Mouse (Mus musculus): ENCODE data around the gene Gtsf1l.

Gtsf1l gene

DNA sequence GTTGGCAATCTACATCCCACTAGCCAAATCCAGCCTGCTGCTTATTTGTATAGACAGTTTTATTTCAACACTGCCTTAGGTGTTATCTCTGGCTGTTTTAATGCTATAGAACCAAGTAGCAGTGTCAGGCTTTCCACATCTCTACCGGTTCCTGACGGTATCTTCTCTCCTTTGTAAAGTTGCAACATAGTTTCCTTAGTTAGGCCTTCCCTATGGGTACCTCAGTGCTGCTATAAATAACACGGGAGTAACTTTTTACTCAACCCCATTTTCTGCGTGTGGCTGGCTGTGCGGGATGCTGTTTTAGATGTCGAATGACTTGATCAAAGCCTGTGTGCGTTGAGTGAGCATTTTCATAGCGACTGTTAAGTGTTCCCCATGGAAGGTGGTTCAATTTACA, 1.1 kb downstream of the Gtsf1l start:
- no peak for DNase-seq (ENCODE audit: low read depth, low spot score)

DNA sequence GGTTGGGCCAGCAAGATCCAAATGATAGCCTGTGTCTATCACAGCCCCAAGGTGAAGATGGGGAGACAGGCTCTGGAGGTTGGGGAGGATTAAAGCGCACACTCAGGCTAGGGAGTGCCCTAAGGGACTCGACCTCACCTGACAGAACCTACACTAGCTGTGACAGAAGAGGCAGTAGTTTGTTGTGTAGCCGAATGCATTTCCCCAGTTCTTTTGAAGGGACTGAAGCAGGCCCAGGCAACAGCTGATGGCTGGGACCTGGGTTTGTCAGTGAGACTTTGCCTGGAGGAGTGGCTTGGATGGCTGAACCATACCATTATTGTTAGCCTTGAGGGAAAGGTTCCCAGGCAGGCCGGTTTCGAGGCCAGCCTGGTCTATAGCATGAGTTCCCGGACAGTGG, 2.6 kb downstream of the Gtsf1l start:
- DNase-seq (ENCODE audit: low read depth, low spot score): peak; percentile 68

DNA sequence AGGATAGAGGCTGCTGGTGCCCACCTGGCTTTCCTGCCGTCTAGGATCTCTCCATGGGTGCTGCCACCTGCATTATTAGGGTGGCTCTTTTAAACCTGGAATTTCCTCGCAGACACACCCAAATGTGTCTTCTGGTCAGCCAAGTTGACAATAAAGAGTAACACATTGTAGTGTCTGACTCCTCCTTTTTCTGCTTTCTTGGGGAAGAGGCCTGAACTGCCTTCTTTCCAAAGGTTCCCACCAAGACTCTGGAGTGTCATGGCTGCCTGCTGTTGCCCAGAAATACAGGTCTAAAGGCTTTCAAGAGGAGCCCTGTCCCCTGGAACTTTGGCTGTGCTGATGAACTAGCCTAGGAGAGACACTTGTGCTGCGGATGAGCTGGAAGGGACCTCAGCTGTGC, 3.1 kb downstream of the Gtsf1l start:
- peak; percentile 77 for DNase-seq (ENCODE audit: low read depth, low spot score)

DNA sequence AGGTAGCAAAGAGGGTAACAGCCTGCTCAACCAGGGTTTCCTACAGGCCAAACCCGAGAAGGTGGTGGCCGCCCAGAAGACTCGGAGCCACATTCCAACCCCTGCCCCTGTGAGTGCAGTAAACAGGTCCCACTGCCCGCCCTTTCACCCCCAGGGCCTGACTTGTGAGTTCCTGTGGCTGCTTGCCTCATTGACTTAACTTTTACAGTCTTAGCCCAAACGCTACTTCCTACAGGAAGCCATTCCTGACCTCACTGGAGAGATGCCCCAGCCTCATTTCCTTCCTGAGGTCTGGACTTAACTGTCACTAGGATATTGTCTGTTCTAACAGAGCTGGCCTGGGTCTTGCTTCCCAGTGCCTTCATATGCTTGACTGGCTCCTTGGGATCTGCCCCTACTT, 5.1 kb downstream of the Gtsf1l start:
- no peak for DNase-seq (ENCODE audit: low read depth, low spot score)

DNA sequence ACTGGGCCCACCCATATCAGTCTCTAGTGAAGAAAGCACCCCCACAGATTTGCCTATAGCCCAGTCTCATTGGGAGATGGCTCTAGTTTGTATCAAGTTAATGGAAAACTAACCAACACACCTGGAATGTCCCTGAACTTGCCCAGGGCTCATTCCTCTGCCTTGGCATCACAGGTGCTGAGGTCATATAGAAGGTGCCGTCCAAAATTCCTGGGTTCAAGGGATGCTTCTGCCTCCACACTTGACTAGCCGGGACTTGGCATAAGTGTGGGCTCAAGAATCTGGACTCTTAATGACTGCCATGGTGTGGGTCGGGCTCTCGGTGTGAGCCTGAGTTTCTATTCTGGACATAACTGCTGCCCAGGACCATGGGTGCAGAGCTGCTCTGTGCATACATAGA, 8.6 kb downstream of the Gtsf1l start:
- no peak for DNase-seq (ENCODE audit: low read depth, low spot score)

DNA sequence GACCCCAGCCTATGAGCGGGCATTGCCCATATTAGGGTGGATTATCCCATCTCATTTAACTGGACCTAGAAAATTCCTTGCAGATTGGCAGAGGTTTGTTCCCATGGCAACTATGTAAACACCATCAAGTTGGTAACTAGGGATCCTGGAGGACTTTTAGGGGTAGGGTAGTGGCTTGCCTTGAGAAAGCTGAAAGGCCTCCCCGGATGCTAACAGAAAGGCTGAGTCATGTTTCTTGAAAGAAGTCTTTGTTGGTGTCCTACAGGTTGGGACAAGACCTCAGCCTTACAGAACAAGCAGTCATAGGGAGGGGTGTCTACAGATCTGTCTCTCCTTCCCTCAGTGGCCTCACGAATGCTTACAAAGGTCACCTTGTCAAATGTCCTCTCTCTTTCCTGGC, 12.4 kb downstream of the Gtsf1l start:
- peak; percentile 93 for DNase-seq (ENCODE audit: low read depth, low spot score)

DNA sequence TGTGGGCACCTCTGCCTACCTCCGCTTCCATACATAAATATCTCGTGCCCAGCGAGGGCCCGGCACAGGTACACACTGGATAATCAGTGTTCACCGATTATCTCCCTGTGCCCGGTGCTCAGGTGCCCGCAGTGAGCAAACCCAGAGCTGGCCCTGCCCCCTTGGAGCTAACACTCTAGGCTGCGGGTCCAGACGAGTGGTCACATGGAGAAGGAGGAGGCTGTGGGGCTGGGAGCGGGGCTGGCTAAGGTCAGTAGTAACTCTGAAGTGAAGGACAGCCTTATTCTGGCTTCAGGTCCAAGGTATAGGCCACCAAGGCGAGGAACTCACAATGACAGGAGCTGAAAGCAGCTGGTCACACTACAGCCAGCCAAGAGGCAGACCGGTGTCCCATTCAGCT, 12.8 kb downstream of the Gtsf1l start:
- no peak for DNase-seq (ENCODE audit: low read depth, low spot score)

DNA sequence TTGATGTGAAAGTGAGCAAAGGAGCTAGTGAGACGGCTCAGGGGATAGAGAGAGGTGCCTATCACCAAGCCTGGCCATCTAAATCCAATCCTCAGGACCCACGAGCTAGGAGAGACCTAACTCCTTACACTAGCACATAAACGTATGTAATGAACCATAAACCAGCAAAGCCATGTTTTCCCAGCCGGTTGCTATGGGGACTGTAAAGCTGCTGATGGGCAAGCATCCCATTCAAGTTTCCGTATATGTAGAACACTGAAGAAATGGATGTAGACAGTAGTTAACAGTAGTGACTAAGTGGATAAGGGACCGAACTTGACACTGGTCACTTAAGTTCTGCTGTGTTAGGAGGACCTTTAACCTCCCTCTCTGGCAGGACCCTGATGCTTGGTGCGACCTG, 13.6 kb downstream of the Gtsf1l start:
- DNase-seq (ENCODE audit: low read depth, low spot score): no peak

DNA sequence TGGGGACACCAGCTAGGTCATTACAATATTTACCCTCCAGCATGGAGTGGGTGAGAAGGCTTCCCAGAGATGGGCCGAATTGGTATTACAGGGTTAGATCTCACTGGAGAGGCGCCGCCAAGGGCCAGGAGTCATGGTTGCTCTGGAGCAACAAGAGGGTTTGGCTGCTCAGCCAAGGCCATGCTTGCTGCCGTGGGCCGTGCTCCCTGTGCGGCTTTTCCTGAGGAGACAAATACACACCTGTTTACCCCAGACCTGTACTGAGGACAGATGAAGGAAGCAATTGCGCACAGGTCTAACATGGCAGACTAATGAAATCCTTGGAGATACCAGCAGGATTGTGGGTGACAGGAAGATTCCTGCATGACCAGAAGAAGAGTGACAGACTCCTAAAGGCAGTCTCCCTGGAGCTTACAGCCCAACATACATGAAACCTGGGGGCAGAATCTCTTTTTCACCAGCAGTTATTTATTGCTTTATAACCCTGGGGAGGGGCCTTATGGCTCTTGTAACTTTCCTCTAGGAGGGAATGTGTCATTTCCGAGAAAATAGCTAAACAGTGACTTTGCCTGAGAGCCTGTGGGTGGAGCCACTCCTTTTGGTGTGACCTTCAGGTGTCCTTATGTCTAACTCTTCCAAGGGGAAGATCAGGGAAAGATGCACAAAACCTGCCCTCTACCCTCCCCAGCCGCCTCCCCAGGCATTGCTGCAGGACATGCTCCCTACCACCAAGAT, 14.5 kb downstream of the Gtsf1l start:
- peak; percentile 68 for DNase-seq (ENCODE audit: low read depth, low spot score)

DNA sequence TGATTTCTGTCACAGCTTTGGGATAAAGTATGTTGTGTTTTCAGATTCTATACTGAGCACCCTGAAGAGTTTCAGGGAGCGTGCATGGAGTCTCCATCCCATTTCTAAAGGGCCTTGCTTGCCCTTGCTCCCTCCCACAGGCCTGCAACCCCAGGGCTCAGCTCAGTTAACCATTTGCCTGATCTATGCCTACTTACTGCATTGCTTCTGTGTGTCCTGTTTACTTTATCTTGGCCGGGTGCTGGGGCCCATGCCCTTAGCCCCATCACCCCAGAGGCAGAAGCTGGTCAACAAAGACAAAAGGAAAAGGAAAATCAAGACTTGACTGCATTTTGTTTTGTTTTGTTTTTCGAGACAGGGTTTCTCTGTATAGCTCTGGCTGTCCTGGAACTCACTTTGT, 16.1 kb downstream of the Gtsf1l start:
- no peak for DNase-seq (ENCODE audit: low read depth, low spot score)

DNA sequence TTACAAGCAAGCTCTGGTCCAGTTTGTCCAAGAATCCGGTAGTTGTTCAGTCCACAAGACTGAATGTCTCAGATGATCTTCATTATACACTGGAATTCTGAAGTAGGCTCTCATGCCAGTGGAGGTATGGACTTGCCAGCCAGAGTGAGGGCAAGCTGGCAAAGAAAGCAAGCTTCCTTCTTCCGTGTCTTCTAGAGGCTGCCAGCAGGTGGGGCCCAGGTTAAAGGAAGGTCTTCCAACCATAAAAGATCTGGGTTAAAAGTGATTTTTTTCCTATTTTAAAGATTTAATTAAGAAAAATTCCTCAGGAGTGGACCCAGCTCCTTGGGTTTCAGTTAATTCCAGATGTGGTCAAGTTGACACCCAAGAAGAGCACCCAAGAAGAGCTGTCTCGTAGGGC, 17.4 kb downstream of the Gtsf1l start:
- no peak for DNase-seq (ENCODE audit: low read depth, low spot score)

DNA sequence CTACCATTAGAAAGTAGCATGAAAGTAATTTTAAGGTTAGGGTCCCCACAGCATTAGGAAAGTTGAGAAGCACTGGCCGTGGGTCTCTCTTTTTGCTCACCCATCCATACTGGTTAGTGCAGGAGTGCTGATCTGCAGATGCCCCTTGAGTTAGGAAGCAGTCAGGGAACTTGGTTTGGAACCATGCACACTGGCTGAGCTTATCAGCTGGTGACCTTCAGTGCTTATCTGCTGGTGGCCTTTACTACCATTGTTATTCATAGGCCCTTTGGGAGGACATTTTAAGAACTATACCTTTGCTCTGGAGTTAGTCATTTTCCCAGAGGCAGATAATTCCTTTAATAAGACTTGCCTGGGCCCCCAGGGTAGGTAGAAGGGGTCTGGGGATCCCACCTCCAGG, 20.4 kb downstream of the Gtsf1l start:
- peak; percentile 64 for DNase-seq (ENCODE audit: low read depth, low spot score)

DNA sequence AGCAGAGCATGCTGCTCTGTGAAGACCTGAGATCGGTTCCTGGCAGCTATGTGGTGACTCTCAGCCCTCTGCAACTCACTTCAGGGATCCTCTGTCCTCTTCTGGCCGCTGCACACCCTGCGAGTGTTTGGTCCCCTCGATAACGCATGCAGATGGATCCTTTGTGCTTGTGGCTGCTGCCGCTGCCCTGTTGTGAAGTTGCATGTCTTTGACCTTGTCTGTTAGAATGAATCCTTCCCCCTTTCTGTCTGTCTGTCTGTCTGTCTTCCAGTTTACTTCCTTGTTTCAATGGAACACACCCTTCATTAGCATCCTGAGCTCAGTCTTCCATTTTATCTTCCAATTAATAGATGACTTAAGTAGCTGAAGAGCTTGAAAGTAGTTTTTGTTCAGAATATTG, 21.3 kb downstream of the Gtsf1l start:
- peak; percentile 79 for DNase-seq (ENCODE audit: low read depth, low spot score)

DNA sequence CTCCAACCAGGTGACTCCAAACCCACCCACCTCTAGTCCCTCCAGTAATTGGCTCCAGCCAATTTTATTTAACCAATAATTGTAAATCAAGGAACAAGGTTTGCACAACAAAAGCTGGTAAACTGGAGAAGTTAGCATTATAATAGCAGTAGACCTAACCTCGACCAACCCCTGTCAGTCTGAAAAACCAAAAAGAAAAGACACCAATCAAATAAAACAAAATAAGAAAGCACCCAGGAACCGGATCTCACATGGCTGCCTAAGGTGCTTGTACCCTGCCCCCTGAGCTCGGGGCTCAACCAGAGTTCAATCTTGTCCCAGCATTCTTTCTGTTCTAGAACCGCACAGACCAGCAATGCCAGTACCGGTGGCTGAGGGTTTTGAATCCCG, 25.5 kb downstream of the Gtsf1l start:
- peak; percentile 98 for DNase-seq (ENCODE audit: low read depth, low spot score)

DNA sequence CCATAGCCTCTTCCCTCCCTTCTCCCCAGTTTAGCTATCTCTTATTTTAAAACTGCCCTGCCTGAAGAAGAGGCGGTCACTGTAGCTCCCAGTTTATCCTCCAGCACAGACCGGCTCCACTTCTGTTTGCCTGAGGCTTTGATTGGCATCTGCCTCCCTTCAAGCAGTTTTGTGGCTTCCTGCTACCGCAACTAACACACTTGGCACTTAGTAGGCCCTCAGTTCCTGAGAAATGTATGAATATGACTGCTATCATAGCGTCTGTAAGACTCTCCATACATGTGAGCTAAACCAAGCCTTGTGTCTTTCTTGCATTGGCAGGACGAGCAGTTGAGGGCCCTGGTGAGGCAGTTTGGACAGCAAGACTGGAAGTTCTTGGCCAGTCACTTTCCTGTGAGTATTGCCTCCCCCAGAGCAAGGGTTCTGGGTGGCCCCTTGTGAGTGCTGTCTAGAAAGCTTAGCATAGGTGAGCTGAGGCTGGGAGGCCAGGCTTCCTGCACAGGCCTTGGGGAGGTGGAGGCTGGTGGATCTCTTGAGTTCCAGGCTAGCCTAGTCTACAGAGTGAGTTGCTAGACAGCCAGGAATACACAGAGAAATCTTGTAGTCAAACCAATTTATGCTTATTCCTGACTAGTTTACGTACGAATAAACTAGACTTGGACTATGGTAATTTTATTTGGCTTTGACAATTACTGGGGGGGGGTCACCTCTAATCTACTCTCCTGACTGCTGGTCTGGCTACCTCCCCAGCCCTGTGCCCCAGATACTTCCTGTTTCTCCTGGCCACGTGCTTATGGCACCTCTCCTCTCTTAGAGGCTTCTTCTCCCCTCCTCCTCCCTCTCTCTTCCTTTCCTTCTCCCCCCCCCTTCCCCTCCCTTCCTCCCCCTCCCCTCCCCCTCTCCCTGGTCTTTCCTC, 26.2 kb downstream of the Gtsf1l start:
- peak; percentile 65 for DNase-seq (ENCODE audit: low read depth, low spot score)

DNA sequence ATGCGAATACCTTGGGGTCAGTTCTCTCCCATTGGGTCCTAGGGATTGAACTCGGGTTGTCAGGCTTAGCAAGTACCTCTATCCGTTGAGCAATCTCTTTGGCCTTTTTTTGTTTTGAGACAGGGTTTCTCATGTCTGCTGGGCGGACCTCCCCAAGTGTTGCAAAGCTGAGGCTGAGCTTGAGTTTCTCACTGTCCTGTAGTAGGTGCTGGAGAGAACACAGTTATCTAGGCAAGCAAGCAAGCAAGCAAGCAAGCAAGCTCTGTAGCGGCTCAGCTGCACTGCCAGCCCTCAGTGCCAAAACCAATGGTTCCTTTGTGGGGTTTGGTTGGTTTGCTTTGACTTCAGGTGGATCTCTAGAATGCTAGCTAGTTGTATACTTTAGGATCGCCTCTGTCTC, 27.0 kb downstream of the Gtsf1l start:
- peak; percentile 51 for DNase-seq (ENCODE audit: low read depth, low spot score)

DNA sequence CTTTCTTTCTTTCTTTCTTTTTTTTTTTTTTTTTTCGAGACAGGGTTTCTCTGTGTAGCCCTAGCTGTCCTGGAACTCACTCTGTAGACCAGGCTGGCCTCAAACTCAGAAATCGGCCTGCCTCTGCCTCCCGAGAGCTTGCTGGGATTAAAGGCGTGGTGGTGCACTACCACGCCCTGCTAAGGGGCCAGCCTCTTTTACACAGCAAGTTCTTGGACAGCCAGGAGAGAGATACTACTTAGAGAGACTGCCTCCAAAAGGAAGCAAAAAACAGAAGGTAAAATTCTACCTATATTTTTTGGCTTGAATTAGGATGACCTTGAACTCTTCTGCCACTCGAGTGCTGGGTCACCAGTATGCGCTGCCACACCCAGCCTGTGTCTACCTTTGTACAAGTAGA, 28.7 kb downstream of the Gtsf1l start:
- peak; percentile 82 for DNase-seq (ENCODE audit: low read depth, low spot score)

DNA sequence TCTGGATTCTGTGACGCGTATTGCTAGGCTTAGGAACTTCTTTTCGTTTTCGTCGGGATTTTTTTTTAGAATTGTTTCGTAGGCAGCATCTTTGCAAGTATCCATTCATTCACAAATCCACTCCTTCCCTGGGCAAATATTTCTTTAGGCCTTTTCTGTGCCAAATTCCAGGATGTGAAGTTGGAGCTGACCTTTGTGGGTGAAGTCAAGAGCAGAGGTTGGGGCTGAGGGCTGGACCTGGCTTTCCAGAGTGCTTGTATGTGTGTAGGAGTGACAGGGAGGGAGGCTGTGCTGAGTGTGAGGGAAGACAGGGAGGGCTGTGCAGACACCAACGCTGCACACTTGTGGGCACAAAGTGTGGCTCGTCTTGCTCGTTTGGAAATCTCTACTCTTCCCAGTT, 31.1 kb downstream of the Gtsf1l start:
- DNase-seq (ENCODE audit: low read depth, low spot score): peak; percentile 61

DNA sequence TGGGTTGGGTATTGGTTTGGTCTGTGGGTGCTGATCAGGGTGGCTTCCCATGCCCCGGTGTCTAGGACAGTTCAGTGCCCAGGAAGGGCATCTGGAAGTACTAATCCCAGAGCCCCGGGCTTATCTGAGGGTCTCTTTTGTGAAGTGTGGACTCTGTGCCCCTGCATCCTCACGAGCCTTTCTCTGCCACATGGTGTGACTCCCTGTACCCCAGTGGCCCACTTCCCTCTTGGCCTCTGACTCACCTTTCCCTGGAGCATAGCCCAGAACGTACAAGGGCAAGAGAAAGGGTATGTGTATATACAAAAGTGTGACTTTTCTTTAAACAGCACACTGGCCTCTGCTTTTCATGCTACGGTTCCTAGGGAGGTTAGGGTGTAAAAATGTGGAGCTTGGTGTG, 31.9 kb downstream of the Gtsf1l start:
- DNase-seq (ENCODE audit: low read depth, low spot score): peak; percentile 71

DNA sequence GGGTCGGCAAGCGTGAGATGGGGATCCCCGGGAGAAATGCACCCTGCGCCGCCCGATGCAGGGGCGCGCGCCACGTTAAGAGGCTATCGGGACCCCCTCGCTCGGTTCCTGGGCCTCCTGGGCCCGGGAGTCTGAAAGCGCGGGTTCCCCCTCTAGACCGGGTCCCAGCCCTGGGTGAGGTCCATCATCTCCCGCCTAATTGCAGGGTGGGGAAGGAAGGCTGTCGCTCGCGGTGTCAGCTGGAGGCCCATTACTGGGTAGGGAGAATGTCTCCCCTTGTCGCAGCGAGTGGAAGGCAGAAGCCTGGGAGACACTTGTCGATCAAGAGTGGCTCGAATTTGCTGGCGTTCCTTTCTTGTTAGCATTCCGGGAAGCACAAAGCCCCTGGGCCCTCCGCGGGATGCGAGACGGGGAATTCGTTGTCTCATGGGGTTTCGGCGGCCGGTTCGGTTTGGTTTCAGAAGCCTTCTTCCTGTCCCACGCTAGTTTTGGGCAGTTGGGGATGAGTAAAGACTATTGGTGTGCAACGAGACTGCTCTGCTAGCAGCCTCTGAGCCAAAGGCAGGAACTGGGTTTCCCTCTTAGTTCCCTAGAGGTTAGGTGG, 32.7 kb downstream of the Gtsf1l start:
- peak; percentile 63 for DNase-seq (ENCODE audit: low read depth, low spot score)

DNA sequence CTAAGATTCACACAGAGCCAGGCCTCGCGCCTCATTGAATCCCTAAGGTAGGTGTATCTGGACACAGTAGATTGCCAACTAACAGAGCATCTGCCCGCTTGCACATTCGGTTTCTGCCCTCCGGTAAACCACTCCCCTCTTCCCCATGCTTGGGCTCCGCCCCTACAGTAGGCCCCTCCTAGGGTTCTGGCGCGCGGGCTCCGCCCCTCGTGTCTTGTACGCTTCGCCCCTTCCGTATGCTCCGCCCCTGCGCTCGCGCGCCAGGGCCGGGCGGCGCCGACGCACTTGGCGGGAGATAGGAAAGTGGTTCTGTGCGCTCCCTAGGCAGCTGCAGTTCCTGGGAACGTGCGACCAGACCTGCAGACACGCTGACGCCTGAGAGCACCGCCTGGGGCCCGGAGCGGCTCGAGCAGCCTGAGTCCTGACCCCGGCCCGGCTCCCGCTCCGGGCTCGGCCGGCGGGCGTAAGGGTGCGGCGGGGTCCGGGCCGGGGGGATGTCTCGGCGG, 33.3 kb downstream of the Gtsf1l start, which contains the start of gene Mybl2:
Gene Mybl2 (plus strand): TSS at position 353 of the 506 bp plus-strand sequence.
- peak; percentile 97 for DNase-seq (ENCODE audit: low read depth, low spot score)

DNA sequence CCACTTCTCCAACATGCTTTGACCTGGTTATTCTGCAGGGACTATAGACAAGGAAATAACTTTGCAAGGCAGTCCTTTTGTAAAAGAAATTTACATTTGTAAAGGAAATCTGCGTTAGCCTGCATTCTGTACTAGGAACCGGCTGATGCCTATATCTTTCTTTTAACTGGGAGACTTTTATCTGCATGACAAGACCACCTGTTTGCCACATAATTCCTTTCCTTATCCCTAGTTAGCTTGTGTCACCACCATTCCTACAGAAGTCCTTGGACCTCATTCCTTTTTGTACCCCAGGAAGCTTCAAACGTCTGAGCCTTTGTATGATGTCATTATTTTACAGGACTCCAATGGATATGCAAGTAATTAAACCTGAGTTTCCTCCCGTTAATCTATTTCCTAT, 34.8 kb downstream of the Gtsf1l start:
- DNase-seq (ENCODE audit: low read depth, low spot score): peak; percentile 87
